Mouse (Mus musculus) C2C12 (cell line): ENCODE measurements around the gene Syne1. TPM values are rescaled to one million over a fixed set of nuclear protein-coding genes. Genes with fewer than 3 reads are reported as not detected.

ENCODE experiments used
- H3K27me3 ChIP-seq: one replicate; pipeline ENCODE4 v1.6.1; 2011; ENCODE audit not compliant: control insufficient read depth, insufficient read depth, insufficient read length
- H3K36me3 ChIP-seq: one replicate; pipeline ENCODE4 v1.6.1; 2011; ENCODE audit not compliant: control insufficient read depth, insufficient read depth
- H3K4me3 ChIP-seq: one replicate; pipeline ENCODE4 v1.5.1; 2011; ENCODE audit warnings: mild to moderate bottlenecking, control low read depth; ENCODE audit not compliant: poor library complexity, insufficient read depth, severe bottlenecking
- H3K79me2 ChIP-seq: one replicate; pipeline ENCODE4 v1.6.1; 2011; ENCODE audit not compliant: control insufficient read depth, insufficient read depth
- H3K79me3 ChIP-seq: one replicate; pipeline ENCODE4 v1.6.1; 2011; ENCODE audit warnings: low read depth, control low read depth
- H3ac ChIP-seq: one replicate; pipeline ENCODE3; 2011; ENCODE audit warnings: low read depth; ENCODE audit not compliant: control insufficient read depth, insufficient read length
- CEBPB ChIP-seq: IDR thresholded peaks from one replicate; pipeline ENCODE4 v1.6.1; 2011; ENCODE audit warnings: low read depth, mild to moderate bottlenecking, control low read depth, moderate library complexity
- CTCF ChIP-seq: IDR thresholded peaks from one replicate; pipeline ENCODE4 v1.5.1; 2011; ENCODE audit not compliant: control insufficient read depth, insufficient read depth, insufficient read length
- FOSL1 ChIP-seq: IDR thresholded peaks from one replicate; pipeline ENCODE4 v1.8.0; 2011; ENCODE audit warnings: mild to moderate bottlenecking, low read length; ENCODE audit not compliant: poor library complexity, insufficient read depth, severe bottlenecking
- MAX ChIP-seq: IDR thresholded peaks from one replicate; pipeline ENCODE4 v1.6.1; 2011; ENCODE audit warnings: mild to moderate bottlenecking, control low read depth
- MYOD1 ChIP-seq: IDR thresholded peaks from one replicate; pipeline ENCODE4 v1.6.1; 2011; ENCODE audit warnings: low read depth; ENCODE audit not compliant: control insufficient read depth, insufficient read length
- MYOG ChIP-seq: IDR thresholded peaks from one replicate; pipeline ENCODE4 v1.6.1; 2011; ENCODE audit not compliant: control insufficient read depth, insufficient read length; ENCODE audit errors: extremely low read depth
- USF1 ChIP-seq: IDR thresholded peaks from one replicate; pipeline ENCODE4 v1.6.1; 2011; ENCODE audit warnings: low read depth, mild to moderate bottlenecking, control low read depth, moderate library complexity
- polyA plus RNA-seq: library from polyadenylated mRNA; unstranded; fragments of >200 nt; fragmentation: generic; extraction: Trizol; gene quantifications from one replicate; pipeline ENCODE4 v1.2.1, GENCODE M21; 2012; ENCODE audit warnings: missing spikeins

The Syne1 gene
- polyA plus RNA-seq, 1 experiment = 4.1 TPM

GRCm38 (mm10) chr10:5194081-5194670, 357.1 kb downstream of the Syne1 start:
- peaks cover 15% of the 10 kb centered on the region for H3K36me3 ChIP-seq
- peaks cover 3% of the 10 kb centered on the region for H3K79me3 ChIP-seq
- TF ChIP-seq FOSL1 (no peak), MYOG (no peak), MAX (no peak), CEBPB (no peak), MYOD1 (no peak), USF1 (no peak), CTCF (no peak)
- peak overlapping the region; percentile 88 for H3ac ChIP-seq
- peaks cover 16% of the 10 kb centered on the region for H3K79me2 ChIP-seq
- no peaks in the 10 kb centered on the region for H3K27me3 ChIP-seq
- peak overlapping the region; percentile 40 for H3K4me3 ChIP-seq

GRCm38 (mm10) chr10:5192861-5193490, 358.3 kb downstream of the Syne1 start:
- H3K79me2 ChIP-seq = peaks cover 16% of the 10 kb centered on the region
- no peak overlapping the region for H3K4me3 ChIP-seq
- peaks cover 15% of the 10 kb centered on the region for H3K36me3 ChIP-seq
- peaks cover 3% of the 10 kb centered on the region for H3K79me3 ChIP-seq
- H3K27me3 ChIP-seq = no peaks in the 10 kb centered on the region
- H3ac ChIP-seq = no peak overlapping the region
- TF ChIP-seq USF1 = no peak
- TF ChIP-seq CEBPB = no peak
- no peak for TF ChIP-seq FOSL1
- TF ChIP-seq MYOG = no peak
- no peak for TF ChIP-seq MAX
- TF ChIP-seq MYOD1 = no peak
- TF ChIP-seq CTCF = no peak

- TF ChIP-seq CEBPB = no peak
- Histone ChIP-seq H3K36me3 (peaks cover 16% of the 10 kb centered on the region), H3K4me3 (no peak overlapping the region), H3K27me3 (no peaks in the 10 kb centered on the region), H3K79me2 (peaks cover 16% of the 10 kb centered on the region), H3ac (no peak overlapping the region), H3K79me3 (peaks cover 3% of the 10 kb centered on the region)
These were observed 360.5 kb downstream of the Syne1 start for GRCm38 (mm10) chr10:5190756-5191155.

DNA sequence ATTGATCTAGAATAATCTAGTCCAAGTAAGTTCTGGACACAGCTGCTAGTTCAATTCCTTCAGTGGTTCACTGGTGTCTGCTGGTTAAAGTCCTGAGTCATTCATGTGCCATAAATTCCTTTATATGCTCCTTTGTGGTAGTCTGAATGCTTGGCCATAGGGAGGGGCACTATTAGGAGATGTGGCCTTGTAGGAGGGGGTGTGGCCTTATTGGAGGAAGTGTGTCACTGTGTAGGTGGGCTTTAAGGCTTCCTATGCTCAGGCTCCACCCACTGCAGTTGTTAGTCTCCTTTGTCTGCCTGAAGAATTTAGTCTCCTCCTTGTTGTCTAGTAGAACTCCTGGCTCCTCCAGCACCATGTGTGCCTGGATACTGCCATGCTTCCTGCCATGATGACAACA, 362.4 kb downstream of the Syne1 start:
- peaks cover 34% of the 10 kb centered on the region for H3K36me3 ChIP-seq
- no peak overlapping the region for H3ac ChIP-seq
- TF ChIP-seq CEBPB (no peak), FOSL1 (no peak)

GRCm38 (mm10) chr10:5185156-5186083, 365.9 kb downstream of the Syne1 start:
- Histone ChIP-seq H3K4me3 (no peak overlapping the region), H3K36me3 (peaks cover 36% of the 10 kb centered on the region), H3K79me2 (no peaks in the 10 kb centered on the region), H3ac (no peak overlapping the region), H3K27me3 (no peaks in the 10 kb centered on the region), H3K79me3 (no peaks in the 10 kb centered on the region)
- TF ChIP-seq CTCF = no peak

More for the DNA sequence above, 362.4 kb downstream of the Syne1 start:
- H3K79me2 ChIP-seq = peaks cover 16% of the 10 kb centered on the region
- no peaks in the 10 kb centered on the region for H3K27me3 ChIP-seq
- H3K4me3 ChIP-seq = no peak overlapping the region
- H3K79me3 ChIP-seq = peaks cover 3% of the 10 kb centered on the region

- H3K79me2 ChIP-seq = no peaks in the 10 kb centered on the region
- no peaks in the 10 kb centered on the region for H3K79me3 ChIP-seq
- H3K4me3 ChIP-seq = no peak overlapping the region
- H3ac ChIP-seq = no peak overlapping the region
- no peaks in the 10 kb centered on the region for H3K27me3 ChIP-seq
- peaks cover 28% of the 10 kb centered on the region for H3K36me3 ChIP-seq
- TF ChIP-seq MYOD1 (peak; percentile 76), FOSL1 (peak; percentile 90), CEBPB (no peak), MAX (peak; percentile 22)
These were observed 369.5 kb downstream of the Syne1 start for GRCm38 (mm10) chr10:5181771-5182176.
